Mouse (Mus musculus) E14TG2a.4 (cell line): ENCODE results near the gene Gpr173.
A peak's percentile ranks its signal among the peaks of the same experiment; 100 is the strongest.

Source experiments
- CTCF ChIP-seq: conservative IDR thresholded peaks from 2 replicates; pipeline ENCODE4 v1.5.1; 2014; ENCODE audit warnings: low read length
- NANOG ChIP-seq: IDR thresholded peaks from 2 replicates; pipeline ENCODE4 v1.6.1; 2014; ENCODE audit warnings: borderline replicate concordance, low read length, mixed read lengths
- POU5F1 ChIP-seq: IDR thresholded peaks from 2 replicates; pipeline ENCODE4 v1.6.1; 2014; ENCODE audit warnings: low read length, borderline replicate concordance

DNA sequence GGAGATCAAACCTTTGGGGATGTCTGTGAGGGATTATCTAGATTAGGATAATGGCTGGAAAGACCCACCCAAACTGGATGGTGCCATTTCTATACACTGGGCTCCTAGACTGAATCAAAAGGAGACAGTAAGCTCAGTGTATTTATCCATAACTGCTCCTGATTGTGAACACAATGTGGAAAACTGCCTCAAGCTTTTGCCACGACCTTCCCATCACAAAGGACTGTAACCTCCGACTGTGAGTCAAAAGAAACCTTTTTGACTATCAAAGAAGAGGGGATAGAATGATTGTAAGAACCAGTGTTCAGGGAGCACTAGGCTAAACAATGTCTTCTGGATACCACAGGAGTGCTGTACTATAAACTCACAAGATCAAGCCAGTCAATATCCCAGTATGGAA lies 62.3 kb downstream of the Gpr173 start:
- TF ChIP-seq CTCF (no peak), NANOG (peak; percentile 67), POU5F1 (no peak)
